Mouse (Mus musculus): ENCODE measurements around the gene Bank1. TPM values are rescaled to one million over a fixed set of nuclear protein-coding genes. Genes with fewer than 3 reads are reported as not detected.

The Bank1 gene
- polyA plus RNA-seq, 1 experiment from 2014 or later: 0.22 TPM

DNA sequence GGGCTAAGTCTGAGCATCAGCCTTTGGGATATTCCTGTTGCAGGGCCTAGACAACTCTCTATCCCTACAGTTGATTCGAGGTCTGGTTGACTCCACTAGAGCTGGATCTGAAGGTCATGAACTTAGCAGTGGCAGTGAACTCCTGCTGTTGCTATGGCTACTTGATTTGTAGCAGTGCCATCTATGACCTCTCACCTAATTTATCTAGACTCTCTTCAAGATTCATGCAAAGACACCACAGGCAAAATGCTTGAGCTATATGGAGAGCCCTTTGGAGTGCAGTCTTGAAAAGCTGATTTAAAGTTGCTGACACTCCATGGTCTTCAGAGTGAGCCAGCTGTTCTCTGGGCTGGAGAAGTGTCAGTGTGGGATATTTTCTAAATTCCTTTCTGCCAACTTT, 290.1 kb downstream of the Bank1 start:
- H3K9me3 ChIP-seq (replicated peaks; ENCODE audit: control insufficient read depth, low read length): no peaks in the 10 kb centered on the region
- ATAC-seq (replicated peaks; ENCODE audit: insufficient number of reproducible peaks, low FRiP score, low TSS enrichment, low read depth): no peak
- 57% methylated on average over 1 of the region's 1 CpGs for WGBS

DNA sequence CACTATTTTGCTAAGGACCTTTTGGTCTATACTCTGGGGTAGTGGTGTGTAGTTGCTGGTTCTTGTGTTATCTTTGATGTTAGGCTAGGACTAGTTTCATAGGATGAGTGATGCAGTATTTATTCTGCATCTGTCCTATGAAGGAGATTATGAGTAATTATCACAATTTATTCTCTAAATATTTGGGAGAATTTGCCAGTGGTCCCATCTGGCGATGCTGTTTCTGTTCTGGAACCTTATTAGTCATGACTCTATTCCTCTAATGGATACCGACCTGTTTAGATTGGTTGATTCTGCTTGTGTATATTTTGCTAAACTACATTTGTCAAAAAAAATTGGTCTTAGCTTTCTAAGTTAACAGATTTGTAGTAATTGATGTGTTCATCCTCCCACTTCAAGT, 301.0 kb downstream of the Bank1 start:
- H3K27ac ChIP-seq (replicated peaks; ENCODE audit: low read depth, low read length): no peak overlapping the region
- ATAC-seq (replicated peaks; ENCODE audit: insufficient number of reproducible peaks, low FRiP score, low TSS enrichment, low read depth) (no peak), DNase-seq (ENCODE audit: low spot score) (no peak)
- no peak overlapping the region for H3K9ac ChIP-seq (replicated peaks; ENCODE audit: low read length)
- H3K4me3 ChIP-seq (ENCODE audit: low read depth, low read length): no peak overlapping the region
- 93% methylated on average over 2 of the region's 2 CpGs for whole genome bisulfite sequencing
- no peaks in the 10 kb centered on the region for H3K27me3 ChIP-seq (ENCODE audit: control insufficient read depth, insufficient read depth, low read length)
- H3K4me1 ChIP-seq (ENCODE audit: control insufficient read depth, insufficient read depth, low read length): no peaks in the 10 kb centered on the region
- H3K9me3 ChIP-seq (replicated peaks; ENCODE audit: control insufficient read depth, low read length): no peaks in the 10 kb centered on the region
- no peaks in the 10 kb centered on the region for H3K36me3 ChIP-seq (replicated peaks; ENCODE audit: control insufficient read depth, insufficient read depth, low read depth, low read length)
- no peak overlapping the region for H3K4me2 ChIP-seq (ENCODE audit: low read depth, low read length)

More for the DNA sequence above, 290.1 kb downstream of the Bank1 start:
- Histone ChIP-seq H3K36me3 (replicated peaks; ENCODE audit: control insufficient read depth, insufficient read depth, low read depth, low read length) (no peaks in the 10 kb centered on the region), H3K27me3 (ENCODE audit: control insufficient read depth, insufficient read depth, low read length) (no peaks in the 10 kb centered on the region), H3K4me2 (ENCODE audit: low read depth, low read length) (no peak overlapping the region), H3K9ac (replicated peaks; ENCODE audit: low read length) (no peak overlapping the region), H3K4me3 (ENCODE audit: low read depth, low read length) (no peak overlapping the region), H3K4me1 (ENCODE audit: control insufficient read depth, insufficient read depth, low read length) (no peaks in the 10 kb centered on the region), H3K27ac (replicated peaks; ENCODE audit: low read depth, low read length) (no peak overlapping the region)
- DNase-seq (ENCODE audit: low spot score): no peak

DNA sequence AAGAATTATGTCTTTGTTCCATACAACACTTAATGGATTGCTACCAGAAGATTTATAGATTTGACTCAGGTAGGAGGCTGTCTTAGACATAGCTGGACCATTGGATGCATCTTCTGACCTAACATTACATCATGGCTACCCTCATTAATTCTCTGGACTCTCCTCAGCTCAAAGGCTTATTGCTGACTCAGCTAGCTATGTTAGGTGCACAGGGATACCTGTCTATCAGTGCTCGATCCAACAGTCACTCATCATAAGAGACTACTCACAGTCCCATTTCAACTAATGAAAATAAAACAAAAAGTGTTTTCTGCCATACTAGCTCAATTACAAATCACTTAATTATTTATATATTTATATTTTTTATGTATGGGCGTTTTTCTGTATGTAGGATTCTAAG, 308.3 kb downstream of the Bank1 start:
- no peak overlapping the region for H3K27ac ChIP-seq (replicated peaks; ENCODE audit: low read depth, low read length)
- WGBS: 91% methylated on average over 2 of the region's 2 CpGs
- ATAC-seq (replicated peaks; ENCODE audit: insufficient number of reproducible peaks, low FRiP score, low TSS enrichment, low read depth) (no peak), DNase-seq (ENCODE audit: low spot score) (no peak)
- H3K4me1 ChIP-seq (ENCODE audit: control insufficient read depth, insufficient read depth, low read length): no peaks in the 10 kb centered on the region
- no peak overlapping the region for H3K9ac ChIP-seq (replicated peaks; ENCODE audit: low read length)
- no peaks in the 10 kb centered on the region for H3K27me3 ChIP-seq (ENCODE audit: control insufficient read depth, insufficient read depth, low read length)
- H3K4me3 ChIP-seq (ENCODE audit: low read depth, low read length): no peak overlapping the region
- no peak overlapping the region for H3K4me2 ChIP-seq (ENCODE audit: low read depth, low read length)
- no peaks in the 10 kb centered on the region for H3K36me3 ChIP-seq (replicated peaks; ENCODE audit: control insufficient read depth, insufficient read depth, low read depth, low read length)
- H3K9me3 ChIP-seq (replicated peaks; ENCODE audit: control insufficient read depth, low read length): no peaks in the 10 kb centered on the region

DNA sequence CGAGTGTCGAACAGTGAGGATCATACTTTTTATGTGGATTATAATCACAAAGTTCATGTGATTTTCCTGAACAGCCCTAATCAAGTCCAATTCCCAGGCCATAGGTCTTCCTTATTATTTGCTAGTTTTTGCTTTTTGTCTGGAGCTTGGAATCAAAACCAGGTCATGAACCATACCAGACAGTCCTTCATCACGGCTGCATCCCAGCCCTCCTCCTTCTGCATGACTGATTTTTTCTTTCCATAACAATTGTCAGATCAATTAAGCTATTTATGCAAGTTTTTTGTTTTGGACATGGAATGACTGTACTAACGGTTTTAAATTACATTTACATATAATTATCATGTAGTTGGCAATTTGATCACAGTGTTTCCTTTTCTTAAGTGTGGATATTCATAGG, 315.2 kb downstream of the Bank1 start:
- WGBS: 85% methylated on average over 4 of the region's 4 CpGs
- no peak for DNase-seq (ENCODE audit: low spot score)
- Histone ChIP-seq H3K4me1 (ENCODE audit: control insufficient read depth, insufficient read depth, low read length) (no peaks in the 10 kb centered on the region), H3K4me3 (ENCODE audit: low read depth, low read length) (no peak overlapping the region), H3K27ac (replicated peaks; ENCODE audit: low read depth, low read length) (no peak overlapping the region), H3K36me3 (replicated peaks; ENCODE audit: control insufficient read depth, insufficient read depth, low read depth, low read length) (no peaks in the 10 kb centered on the region), H3K9me3 (replicated peaks; ENCODE audit: control insufficient read depth, low read length) (no peaks in the 10 kb centered on the region), H3K4me2 (ENCODE audit: low read depth, low read length) (no peak overlapping the region), H3K27me3 (ENCODE audit: control insufficient read depth, insufficient read depth, low read length) (no peaks in the 10 kb centered on the region), H3K9ac (replicated peaks; ENCODE audit: low read length) (no peak overlapping the region)
- no peak for ATAC-seq (replicated peaks; ENCODE audit: insufficient number of reproducible peaks, low FRiP score, low TSS enrichment, low read depth)

GRCm38 (mm10) chr3:136007846-136008245, 318.0 kb downstream of the Bank1 start:
- Histone ChIP-seq H3K27me3 (ENCODE audit: control insufficient read depth, insufficient read depth, low read length) (no peaks in the 10 kb centered on the region), H3K4me1 (ENCODE audit: control insufficient read depth, insufficient read depth, low read length) (no peaks in the 10 kb centered on the region), H3K4me3 (ENCODE audit: low read depth, low read length) (no peak overlapping the region), H3K4me2 (ENCODE audit: low read depth, low read length) (no peak overlapping the region), H3K9ac (replicated peaks; ENCODE audit: low read length) (no peak overlapping the region), H3K27ac (replicated peaks; ENCODE audit: low read depth, low read length) (no peak overlapping the region), H3K36me3 (replicated peaks; ENCODE audit: control insufficient read depth, insufficient read depth, low read depth, low read length) (no peaks in the 10 kb centered on the region), H3K9me3 (replicated peaks; ENCODE audit: control insufficient read depth, low read length) (no peaks in the 10 kb centered on the region)
- DNase-seq (ENCODE audit: low spot score) (peak; percentile 31), ATAC-seq (replicated peaks; ENCODE audit: insufficient number of reproducible peaks, low FRiP score, low TSS enrichment, low read depth) (no peak)
- 38% methylated on average over 9 of the region's 9 CpGs for WGBS

DNA sequence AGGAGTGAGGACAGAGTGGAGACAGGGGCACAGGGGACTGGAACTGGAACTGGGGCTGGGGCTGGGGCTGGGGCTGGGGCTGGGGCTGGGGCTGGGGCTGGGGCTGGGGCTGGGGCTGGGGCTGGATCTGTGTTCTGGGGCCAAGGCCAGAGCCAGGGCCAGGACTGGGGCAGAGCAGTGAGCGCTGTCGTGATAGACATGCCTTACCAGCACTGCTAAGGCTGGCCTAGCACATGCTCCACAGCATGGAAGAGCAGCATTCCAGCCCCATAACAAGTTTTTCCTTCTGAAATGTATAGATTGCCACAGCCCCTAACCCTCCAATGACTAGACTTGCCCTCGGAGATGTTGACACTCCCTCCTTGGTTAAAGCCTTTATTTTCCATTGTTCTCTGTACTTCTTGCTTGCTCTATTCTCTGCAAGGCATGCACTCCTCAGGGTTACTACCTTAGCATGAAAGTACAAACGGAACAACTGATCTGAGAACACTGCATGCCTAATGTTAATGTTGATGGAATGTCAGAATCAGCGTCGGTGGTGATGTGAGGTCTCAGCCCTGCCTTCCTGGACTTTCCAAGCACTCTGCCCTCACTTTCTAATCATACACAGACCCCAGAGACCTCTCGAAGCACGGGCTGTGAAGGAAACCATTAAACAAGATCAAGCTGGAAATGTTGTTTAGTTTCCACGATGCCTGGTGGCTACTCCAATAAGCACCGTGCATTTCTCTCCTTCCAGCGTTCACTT, 318.6 kb downstream of the Bank1 start:
- Histone ChIP-seq H3K4me1 (ENCODE audit: control insufficient read depth, insufficient read depth, low read length) (no peaks in the 10 kb centered on the region), H3K9ac (replicated peaks; ENCODE audit: low read length) (no peak overlapping the region), H3K27ac (replicated peaks; ENCODE audit: low read depth, low read length) (no peak overlapping the region), H3K4me3 (ENCODE audit: low read depth, low read length) (no peak overlapping the region), H3K4me2 (ENCODE audit: low read depth, low read length) (no peak overlapping the region), H3K27me3 (ENCODE audit: control insufficient read depth, insufficient read depth, low read length) (no peaks in the 10 kb centered on the region), H3K9me3 (replicated peaks; ENCODE audit: control insufficient read depth, low read length) (no peaks in the 10 kb centered on the region), H3K36me3 (replicated peaks; ENCODE audit: control insufficient read depth, insufficient read depth, low read depth, low read length) (no peaks in the 10 kb centered on the region)
- DNase-seq (ENCODE audit: low spot score) (no peak), ATAC-seq (replicated peaks; ENCODE audit: insufficient number of reproducible peaks, low FRiP score, low TSS enrichment, low read depth) (peak; percentile 39; the same call in 1 of the 2 replicates)
- WGBS: 49% methylated on average over 11 of the region's 11 CpGs

Data from embryonic facial prominence, embryonic 11.5 days (tissue).